ENCODE assay signal across 2 mouse cellular contexts in genomic region chr17:67741229-67741628, GRCm38 (mm10). TPM values are rescaled to one million over a fixed set of nuclear protein-coding genes. Genes with fewer than 3 reads are reported as not detected.
"Had no signal": no experiment of that assay in that cellular context is flagged by ENCODE, and none has a peak within 500 bp of the region (broad histone marks: within the 10 kb centered on the region; RNA-seq: fewer than 3 reads in every experiment).

No protein-coding gene starts in this region.

RNA-seq across cellular contexts. Expression of gene Lama1, which starts 44.2 kb away (rescaled TPM):
- total RNA-seq: megakaryocyte, adult 5-6 weeks had no signal
- polyA plus RNA-seq: macrophage had no signal
